Mouse (Mus musculus): Measurements from ENCODE around the gene Cryab. TPM values are rescaled to one million over a fixed set of nuclear protein-coding genes. Genes with fewer than 3 reads are reported as not detected.

Gene Cryab
- polyA plus RNA-seq, 1 experiment from 2014 or later = 6.6 TPM

GRCm38 (mm10) chr9:50774026-50774462 lies 22.9 kb downstream of the Cryab start:
- no peaks in the 10 kb centered on the region for H3K9me3 ChIP-seq (replicated peaks)
- no peaks in the 10 kb centered on the region for H3K27me3 ChIP-seq (replicated peaks)
- peak overlapping the region; percentile 95; the same call in 1 of the 2 replicates for H3K9ac ChIP-seq
- peaks cover 39% of the 10 kb centered on the region for H3K36me3 ChIP-seq
- peaks cover 47% of the 10 kb centered on the region for H3K4me1 ChIP-seq
- no peak for ATAC-seq
- peak overlapping the region; percentile 90 for H3K4me3 ChIP-seq
- H3K27ac ChIP-seq = peak overlapping the region; percentile 64; the same call in 1 of the 2 replicates
- WGBS (ENCODE audit: insufficient replicate concordance) = 56% methylated on average over 4 of the region's 4 CpGs
- H3K4me2 ChIP-seq = peak overlapping the region; percentile 99

- ATAC-seq = peak; percentile 73
- WGBS (ENCODE audit: insufficient replicate concordance) = under 1% methylated on average over 51 of the region's 51 CpGs
- H3K4me1 ChIP-seq = peaks cover 41% of the 10 kb centered on the region
- H3K9ac ChIP-seq = peak within 1 kb of the TSS; percentile 95
- peak within 1 kb of the TSS; percentile 81 for H3K27ac ChIP-seq
- peak within 1 kb of the TSS; percentile 90 for H3K4me3 ChIP-seq
- peak within 1 kb of the TSS; percentile 99 for H3K4me2 ChIP-seq
- H3K9me3 ChIP-seq (replicated peaks) = no peaks in the 10 kb centered on the region
- H3K36me3 ChIP-seq = peaks cover 47% of the 10 kb centered on the region
- no peaks in the 10 kb centered on the region for H3K27me3 ChIP-seq (replicated peaks)
These were observed 24.0 kb downstream of the Cryab start, which contains the start of the genes Alg9 and 1110032A03Rik for GRCm38 (mm10) chr9:50774991-50775612. Gene Alg9, plus strand, starts transcription at chr9:50775019. Gene 1110032A03Rik, minus strand, starts transcription at chr9:50775520.

- ATAC-seq = peak; percentile 54
- peaks cover 41% of the 10 kb centered on the region for H3K4me1 ChIP-seq
- peak overlapping the region; percentile 95 for H3K9ac ChIP-seq
- H3K9me3 ChIP-seq (replicated peaks) = no peaks in the 10 kb centered on the region
- peak overlapping the region; percentile 90 for H3K4me3 ChIP-seq
- H3K27me3 ChIP-seq (replicated peaks) = no peaks in the 10 kb centered on the region
- WGBS (ENCODE audit: insufficient replicate concordance) = 3% methylated on average over 30 of the region's 30 CpGs
- peak overlapping the region; percentile 99 for H3K4me2 ChIP-seq
- peaks cover 50% of the 10 kb centered on the region for H3K36me3 ChIP-seq
- H3K27ac ChIP-seq = peak overlapping the region; percentile 81
These were observed 24.6 kb downstream of the Cryab start for GRCm38 (mm10) chr9:50775662-50776126.

GRCm38 (mm10) chr9:50776162-50776760 lies 25.1 kb downstream of the Cryab start:
- Histone ChIP-seq H3K4me3 (peak overlapping the region; percentile 90), H3K4me2 (peak overlapping the region; percentile 99), H3K9me3 (replicated peaks) (no peaks in the 10 kb centered on the region), H3K9ac (peak overlapping the region; percentile 95), H3K36me3 (peaks cover 50% of the 10 kb centered on the region), H3K27ac (no peak overlapping the region), H3K4me1 (peaks cover 41% of the 10 kb centered on the region), H3K27me3 (replicated peaks) (no peaks in the 10 kb centered on the region)
- 50% methylated on average over 11 of the region's 11 CpGs for WGBS (ENCODE audit: insufficient replicate concordance)
- no peak for ATAC-seq

- H3K9me3 ChIP-seq (replicated peaks) = no peaks in the 10 kb centered on the region
- H3K36me3 ChIP-seq = peaks cover 92% of the 10 kb centered on the region
- 76% methylated on average over 2 of the region's 2 CpGs for WGBS (ENCODE audit: insufficient replicate concordance)
- no peaks in the 10 kb centered on the region for H3K27me3 ChIP-seq (replicated peaks)
- H3K27ac ChIP-seq = no peak overlapping the region
- ATAC-seq = no peak
- no peak overlapping the region for H3K4me2 ChIP-seq
- H3K9ac ChIP-seq = no peak overlapping the region
- H3K4me1 ChIP-seq = no peaks in the 10 kb centered on the region
- H3K4me3 ChIP-seq = no peak overlapping the region
These were observed 31.0 kb downstream of the Cryab start for GRCm38 (mm10) chr9:50782155-50782554.

- Histone ChIP-seq H3K4me2 (no peak overlapping the region), H3K36me3 (peaks cover 69% of the 10 kb centered on the region), H3K9ac (no peak overlapping the region), H3K27ac (no peak overlapping the region), H3K4me3 (no peak overlapping the region), H3K9me3 (replicated peaks) (no peaks in the 10 kb centered on the region), H3K27me3 (replicated peaks) (no peaks in the 10 kb centered on the region), H3K4me1 (no peaks in the 10 kb centered on the region)
- no peak for ATAC-seq
- 84% methylated on average over 3 of the region's 3 CpGs for WGBS (ENCODE audit: insufficient replicate concordance)
These were observed 44.1 kb downstream of the Cryab start for GRCm38 (mm10) chr9:50795266-50795665.

- Histone ChIP-seq H3K36me3 (peaks cover 61% of the 10 kb centered on the region), H3K4me2 (no peak overlapping the region), H3K9me3 (replicated peaks) (no peaks in the 10 kb centered on the region), H3K4me1 (peaks cover 6% of the 10 kb centered on the region), H3K27ac (no peak overlapping the region), H3K4me3 (no peak overlapping the region), H3K27me3 (replicated peaks) (no peaks in the 10 kb centered on the region), H3K9ac (no peak overlapping the region)
- ATAC-seq = no peak
- 91% methylated on average over 8 of the region's 8 CpGs for WGBS (ENCODE audit: insufficient replicate concordance)
These were observed 45.7 kb downstream of the Cryab start for GRCm38 (mm10) chr9:50796776-50797175.

- Histone ChIP-seq H3K27me3 (replicated peaks) (no peaks in the 10 kb centered on the region), H3K4me2 (no peak overlapping the region), H3K27ac (no peak overlapping the region), H3K4me3 (no peak overlapping the region), H3K36me3 (peaks cover 58% of the 10 kb centered on the region), H3K9me3 (replicated peaks) (no peaks in the 10 kb centered on the region), H3K4me1 (peaks cover 15% of the 10 kb centered on the region), H3K9ac (no peak overlapping the region)
- no peak for ATAC-seq
- WGBS (ENCODE audit: insufficient replicate concordance) = 92% methylated on average over 7 of the region's 7 CpGs
These were observed 46.5 kb downstream of the Cryab start for GRCm38 (mm10) chr9:50797641-50798040.

- H3K9ac ChIP-seq = no peak overlapping the region
- no peaks in the 10 kb centered on the region for H3K27me3 ChIP-seq (replicated peaks)
- 76% methylated on average over 5 of the region's 5 CpGs for WGBS (ENCODE audit: insufficient replicate concordance)
- H3K36me3 ChIP-seq = peaks cover 63% of the 10 kb centered on the region
- no peak for ATAC-seq
- H3K27ac ChIP-seq = no peak overlapping the region
- H3K9me3 ChIP-seq (replicated peaks) = no peaks in the 10 kb centered on the region
- no peak overlapping the region for H3K4me3 ChIP-seq
- H3K4me1 ChIP-seq = peaks cover 22% of the 10 kb centered on the region
- H3K4me2 ChIP-seq = no peak overlapping the region
These were observed 47.2 kb downstream of the Cryab start for GRCm38 (mm10) chr9:50798368-50798767.

- ATAC-seq = no peak
These were observed 49.9 kb downstream of the Cryab start for GRCm38 (mm10) chr9:50800985-50801384.

GRCm38 (mm10) chr9:50803055-50803671 lies 52.0 kb downstream of the Cryab start:
- ATAC-seq = peak; percentile 99
- Histone ChIP-seq H3K27ac (peak overlapping the region; percentile 91), H3K27me3 (replicated peaks) (no peaks in the 10 kb centered on the region), H3K4me1 (peaks cover 53% of the 10 kb centered on the region), H3K36me3 (peaks cover 73% of the 10 kb centered on the region), H3K9me3 (replicated peaks) (no peaks in the 10 kb centered on the region), H3K4me2 (peak overlapping the region; percentile 48), H3K9ac (peak overlapping the region; percentile 52), H3K4me3 (no peak overlapping the region)
- 43% methylated on average over 7 of the region's 7 CpGs for WGBS (ENCODE audit: insufficient replicate concordance)

More at GRCm38 (mm10) chr9:50800985-50801384, 49.9 kb downstream of the Cryab start:
- H3K4me1 ChIP-seq = peaks cover 42% of the 10 kb centered on the region
- H3K4me2 ChIP-seq = no peak overlapping the region
- WGBS (ENCODE audit: insufficient replicate concordance) = 46% methylated on average over 2 of the region's 2 CpGs
- no peak overlapping the region for H3K9ac ChIP-seq
- peaks cover 72% of the 10 kb centered on the region for H3K36me3 ChIP-seq
- no peaks in the 10 kb centered on the region for H3K9me3 ChIP-seq (replicated peaks)
- no peaks in the 10 kb centered on the region for H3K27me3 ChIP-seq (replicated peaks)
- H3K4me3 ChIP-seq = no peak overlapping the region
- peak overlapping the region; percentile 91; the same call in 1 of the 2 replicates for H3K27ac ChIP-seq
